Comparison of ENCODE assay signal across 33 mouse cellular contexts in the genomic region with DNA sequence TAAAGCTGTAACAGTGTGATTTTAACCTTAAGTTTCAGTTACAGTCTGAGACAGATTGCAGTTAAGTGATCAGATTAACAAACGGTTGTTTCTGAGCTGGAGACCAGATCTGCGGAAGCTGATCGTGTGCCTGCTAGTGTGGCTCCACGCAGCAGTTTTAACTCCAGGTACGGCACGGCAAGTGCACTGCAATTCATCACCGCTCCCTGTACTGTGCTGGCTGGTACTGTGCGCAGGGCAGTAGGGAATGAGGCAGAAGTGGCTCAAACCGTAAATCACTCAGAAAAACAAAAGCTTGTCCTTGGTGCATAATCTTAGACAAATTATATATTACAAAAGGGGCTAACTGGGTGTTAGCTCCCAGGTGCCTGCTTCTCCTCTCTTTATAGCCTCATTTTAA. TPM values are rescaled to one million over a fixed set of nuclear protein-coding genes. Genes with fewer than 3 reads are reported as not detected.
DNase-seq lines count a peak whose midpoint lies in the region; ATAC-seq and TF ChIP-seq lines count a peak whose summit lies in the region.
"Had no signal": no experiment of that assay in that cellular context is flagged by ENCODE, and none has a peak within 500 bp of the region (broad histone marks: within the 10 kb centered on the region; RNA-seq: fewer than 3 reads in every experiment).

No protein-coding gene starts in this region.

- WGBS in forebrain, postnatal 0 days = 62% methylated on average over 9 of the region's 9 CpGs
- WGBS in forebrain, embryonic 10.5 days = 93% methylated on average over 9 of the region's 9 CpGs
- 50% methylated on average over 9 of the region's 9 CpGs for WGBS in intestine, embryonic 15.5 days
- 28% methylated on average over 9 of the region's 9 CpGs for WGBS in neural tube, embryonic 14.5 days

- ATAC-seq in forebrain, postnatal 0 days = no peak
- peak; percentile 54; the same call in 1 of the 2 replicates for ATAC-seq in intestine, embryonic 15.5 days
- peak; percentile 51; the same call in 1 of the 2 replicates for ATAC-seq in neural tube, embryonic 14.5 days (ENCODE audit: low read depth)
- no peak for ATAC-seq in activated CD4-positive, CD25-positive, alpha-beta regulatory T cell, adult 4 months
- ATAC-seq: inflammation-experienced regulatory T-cells, adult 6 months; midbrain, embryonic 15.5 days; Patski had no signal

- H3K36me3 ChIP-seq in forebrain, postnatal 0 days (ENCODE audit: insufficient read depth) = no peaks in the 10 kb centered on the region
- H3K36me3 ChIP-seq in forebrain, embryonic 10.5 days (replicated peaks) = peaks cover 29% of the 10 kb centered on the region
- H3K36me3 ChIP-seq in intestine, embryonic 15.5 days = peaks cover 11% of the 10 kb centered on the region; the same call in 1 of the 2 replicates
- H3K36me3 ChIP-seq in neural tube, embryonic 14.5 days (ENCODE audit: control insufficient read depth, insufficient read depth, low read length) = no peaks in the 10 kb centered on the region
- H3K36me3 ChIP-seq: midbrain, embryonic 15.5 days had no signal

- H3K27me3 ChIP-seq in forebrain, postnatal 0 days (ENCODE audit: insufficient read depth, low read length) = no peaks in the 10 kb centered on the region
- H3K27me3 ChIP-seq in forebrain, embryonic 10.5 days (ENCODE audit: poor library complexity, severe bottlenecking) = no peaks in the 10 kb centered on the region
- no peaks in the 10 kb centered on the region for H3K27me3 ChIP-seq in intestine, embryonic 15.5 days (replicated peaks)
- no peaks in the 10 kb centered on the region for H3K27me3 ChIP-seq in neural tube, embryonic 14.5 days (ENCODE audit: control insufficient read depth, insufficient read depth, low read length)
- H3K27me3 ChIP-seq: forebrain, embryonic 15.5 days; heart, embryonic 12.5 days; midbrain, embryonic 15.5 days; neural tube, embryonic 12.5 days; Patski; stomach, embryonic 15.5 days had no signal

- no peaks in the 10 kb centered on the region for H3K9me3 ChIP-seq in forebrain, postnatal 0 days (ENCODE audit: low read length)
- H3K9me3 ChIP-seq in forebrain, embryonic 10.5 days = no peaks in the 10 kb centered on the region
- no peaks in the 10 kb centered on the region for H3K9me3 ChIP-seq in intestine, embryonic 15.5 days
- no peaks in the 10 kb centered on the region for H3K9me3 ChIP-seq in neural tube, embryonic 14.5 days (ENCODE audit: control insufficient read depth, low read length)
- H3K9me3 ChIP-seq: forebrain, embryonic 15.5 days; heart, embryonic 12.5 days; midbrain, embryonic 10.5 days; midbrain, embryonic 15.5 days; neural tube, embryonic 12.5 days; stomach, embryonic 15.5 days had no signal

- H3K4me3 ChIP-seq in forebrain, postnatal 0 days (ENCODE audit: low read depth, low read length) = no peak overlapping the region
- no peak overlapping the region for H3K4me3 ChIP-seq in forebrain, embryonic 10.5 days
- H3K4me3 ChIP-seq in layer of hippocampus, adult 2 months = no peak overlapping the region
- H3K4me3 ChIP-seq in intestine, embryonic 15.5 days (replicated peaks) = no peak overlapping the region
- no peak overlapping the region for H3K4me3 ChIP-seq in neural tube, embryonic 14.5 days (ENCODE audit: low read depth, low read length)
- H3K4me3 ChIP-seq: forebrain, embryonic 15.5 days; gastrocnemius, adult 2 months; heart, adult 2 months; midbrain, embryonic 10.5 days; midbrain, embryonic 15.5 days; neural tube, embryonic 12.5 days; stomach, embryonic 15.5 days had no signal

- no peak for TF ChIP-seq CTCF in forebrain, postnatal 0 days (IDR thresholded peaks at IDR 0.05; ENCODE audit: low read depth)
- TF ChIP-seq CTCF in layer of hippocampus, adult 2 months (conservative IDR thresholded peaks at IDR 0.05) = no peak

- DNase-seq in forebrain, postnatal 0 days = peak; percentile 30
- DNase-seq in forebrain, embryonic 10.5 days (ENCODE audit: extremely low spot score, low spot score) = no peak
- DNase-seq in layer of hippocampus, adult 2 months (ENCODE audit: low spot score in 2 of 2) = no peak
- no peak for DNase-seq in layer of hippocampus, adult 8-10 months (ENCODE audit: low spot score in 2 of 2)
- DNase-seq: adrenal gland, postnatal 14 days; cerebellum, adult 11-12 months; cerebellum, adult 9-11 months; gastrocnemius, adult 2 months; gastrocnemius, postnatal 36 days; heart, adult 2 months; kidney, adult 8-10 months; kidney, postnatal 4 days; layer of hippocampus, adult 9-11 months; liver; lung, adult 2 months; lung, postnatal 10 days; right cerebral cortex, postnatal 14 days; thymus, adult 18-20 months; thymus, postnatal 25 days had no signal

- H3K4me2 ChIP-seq in forebrain, postnatal 0 days (ENCODE audit: low read depth) = no peak overlapping the region
- no peak overlapping the region for H3K4me2 ChIP-seq in intestine, embryonic 15.5 days (replicated peaks)
- no peak overlapping the region for H3K4me2 ChIP-seq in neural tube, embryonic 14.5 days (ENCODE audit: low read depth, low read length)
- H3K4me2 ChIP-seq: stomach, embryonic 15.5 days had no signal

- H3K27ac ChIP-seq in forebrain, postnatal 0 days (ENCODE audit: low read depth, low read length) = no peak overlapping the region
- no peak overlapping the region for H3K27ac ChIP-seq in forebrain, embryonic 10.5 days
- peak overlapping the region; percentile 85 for H3K27ac ChIP-seq in layer of hippocampus, adult 2 months
- 0 out of 2 replicates have a peak overlapping the region, but pooled peaks have one; percentile 13 for H3K27ac ChIP-seq in intestine, embryonic 15.5 days
- no peak overlapping the region for H3K27ac ChIP-seq in neural tube, embryonic 14.5 days (ENCODE audit: low read depth, low read length)
- H3K27ac ChIP-seq: gastrocnemius, adult 2 months; heart, adult 2 months; kidney, postnatal 0 days; liver, embryonic 14.5 days; macrophage; neural tube, embryonic 12.5 days; stomach, embryonic 15.5 days had no signal

- H3K4me1 ChIP-seq in forebrain, postnatal 0 days (ENCODE audit: insufficient read depth) = 0 out of 2 replicates have a peak, but pooled peaks cover 7% of the 10 kb centered on the region
- peaks cover 15% of the 10 kb centered on the region for H3K4me1 ChIP-seq in forebrain, embryonic 10.5 days
- no peaks in the 10 kb centered on the region for H3K4me1 ChIP-seq in intestine, embryonic 15.5 days (replicated peaks)
- peaks cover 15% of the 10 kb centered on the region for H3K4me1 ChIP-seq in neural tube, embryonic 14.5 days (ENCODE audit: control insufficient read depth, insufficient read depth, low read length)
- H3K4me1 ChIP-seq: stomach, embryonic 15.5 days had no signal

- no peak overlapping the region for H3K9ac ChIP-seq in forebrain, postnatal 0 days
- no peak overlapping the region for H3K9ac ChIP-seq in intestine, embryonic 15.5 days
- no peak overlapping the region for H3K9ac ChIP-seq in neural tube, embryonic 14.5 days (replicated peaks; ENCODE audit: low read depth, low read length)
- H3K9ac ChIP-seq: heart, embryonic 12.5 days; liver, embryonic 14.5 days; midbrain, embryonic 15.5 days; neural tube, embryonic 12.5 days; stomach, embryonic 15.5 days had no signal

RNA-seq across cellular contexts. Expression of a gene that starts 59.2 kb away (rescaled TPM):
- total RNA-seq in forebrain, postnatal 0 days (2014; rRNA removed) = 124 and 126 TPM in 2 replicates
- 92.5 and 102 TPM in 2 replicates for polyA plus RNA-seq in forebrain, postnatal 0 days (2015; fragmentation: Nextera tagmentation; extraction: Ambion mirVana)
- 75.2 and 76.3 TPM in 2 replicates for polyA plus RNA-seq in forebrain, embryonic 10.5 days (2016; fragmentation: Nextera tagmentation; extraction: Ambion mirVana)
- total RNA-seq in layer of hippocampus, adult 2 months (2021) = 100 to 1,000 TPM; 148 to 154 TPM
- 100 to 1,000 TPM; 143 to 158 (median 154) TPM for total RNA-seq in layer of hippocampus, adult 8-10 months (2022)
- 91.7 and 97.9 TPM in 2 replicates for polyA plus RNA-seq in intestine, embryonic 15.5 days (2015; fragmentation: Nextera tagmentation; extraction: Ambion mirVana)
- 90.6 and 91.9 TPM in 2 replicates for polyA plus RNA-seq in neural tube, embryonic 14.5 days (2014; fragmentation: Nextera tagmentation; extraction: Ambion mirVana)
- polyA plus RNA-seq in activated CD4-positive, CD25-positive, alpha-beta regulatory T cell, adult 4 months (2017; shearing (Covaris generic)) = 10 to 100 TPM; 28.1 to 29.3 TPM

RNA-seq across cellular contexts. Expression of a gene that starts 59.4 kb away (rescaled TPM):
- 13.5 TPM in 2 replicates for total RNA-seq in forebrain, postnatal 0 days (2014; rRNA removed)
- 1.9 and 2.4 TPM in 2 replicates for polyA plus RNA-seq in forebrain, postnatal 0 days (2015; fragmentation: Nextera tagmentation; extraction: Ambion mirVana)
- polyA plus RNA-seq in forebrain, embryonic 10.5 days (2016; fragmentation: Nextera tagmentation; extraction: Ambion mirVana) = 3.2 and 3.9 TPM in 2 replicates
- total RNA-seq in layer of hippocampus, adult 2 months (2021) = 10 to 100 TPM; 29.6 to 30.8 TPM
- total RNA-seq in layer of hippocampus, adult 8-10 months (2022) = 10 to 100 TPM; 31.6 to 35.5 (median 34.2) TPM
- polyA plus RNA-seq in intestine, embryonic 15.5 days (2015; fragmentation: Nextera tagmentation; extraction: Ambion mirVana) = 2.8 and 3.8 TPM in 2 replicates
- 3.7 and 6.0 TPM in 2 replicates for polyA plus RNA-seq in neural tube, embryonic 14.5 days (2014; fragmentation: Nextera tagmentation; extraction: Ambion mirVana)
- polyA plus RNA-seq in activated CD4-positive, CD25-positive, alpha-beta regulatory T cell, adult 4 months (2017; shearing (Covaris generic)) = 1 to 10 TPM; 4.7 to 6.6 TPM

Comparison
In these comparisons a context has a peak if more than half of its experiments do, and no peak if none do; other contexts are left out.
1. ATAC-seq: peak in intestine, embryonic 15.5 days (single experiment) and neural tube, embryonic 14.5 days (single experiment); none in forebrain, postnatal 0 days (single experiment) and activated CD4-positive, CD25-positive, alpha-beta regulatory T cell, adult 4 months (single experiment).
2. H3K27ac ChIP-seq: peak in layer of hippocampus, adult 2 months (single experiment) and intestine, embryonic 15.5 days (single experiment); none in forebrain, postnatal 0 days (single experiment), forebrain, embryonic 10.5 days (single experiment) and neural tube, embryonic 14.5 days (single experiment).